Mouse (Mus musculus): Measurements from ENCODE around the gene Syf2.

DNA sequence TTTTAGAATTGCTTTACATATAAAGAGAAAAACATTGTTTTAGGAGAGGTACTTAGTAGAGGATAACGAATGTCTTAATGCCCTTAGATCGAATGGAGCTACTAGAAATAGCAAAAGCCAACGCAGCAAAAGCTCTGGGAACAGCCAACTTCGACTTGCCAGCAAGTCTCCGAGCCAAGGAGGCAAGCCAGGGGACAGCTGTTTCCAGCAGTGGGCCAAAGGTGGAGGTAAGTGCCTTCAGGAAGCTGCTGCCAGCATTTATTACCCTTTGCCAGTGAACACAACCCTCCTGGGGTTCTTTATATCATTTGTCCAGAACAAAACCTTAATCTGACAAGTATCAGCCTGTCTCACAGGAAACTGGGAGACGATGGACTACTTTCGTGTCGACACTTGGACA is 5.5 kb upstream of the Syf2 start:
- TF ChIP-seq POLR2A (IDR thresholded peaks at IDR 0.05; ENCODE audit: low read depth, low read length): no peak
- no peak for TF ChIP-seq CTCF (IDR thresholded peaks at IDR 0.05; ENCODE audit: extremely low read depth, insufficient read depth, insufficient read length, insufficient replicate concordance)
